Mouse (Mus musculus): Measurements from ENCODE around the gene Ddn.

DNA sequence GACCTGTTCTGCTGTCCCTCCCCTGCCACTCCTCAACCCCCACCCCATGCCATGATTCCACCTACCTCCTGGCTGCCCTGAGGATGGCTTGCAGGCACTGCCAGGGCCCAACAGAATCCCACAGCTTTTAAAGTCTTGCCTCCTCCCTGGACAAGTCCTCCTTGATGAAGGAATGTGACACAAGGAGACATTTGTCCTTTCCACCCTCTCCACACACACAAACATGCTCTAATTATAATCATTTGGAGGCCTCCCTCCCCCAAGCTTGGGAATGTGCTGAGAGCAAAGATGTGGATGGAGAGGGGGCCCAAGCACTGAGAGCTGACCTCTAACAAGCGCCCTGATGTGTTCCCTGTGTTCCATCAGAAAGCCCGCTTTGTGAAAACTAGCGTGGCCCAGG, at the start of gene Ddn:
- TF ChIP-seq POU5F1 (IDR thresholded peaks at IDR 0.05; ENCODE audit: borderline replicate concordance, low read length) = no peak
- TF ChIP-seq CTCF (conservative IDR thresholded peaks at IDR 0.05; ENCODE audit: low read length) = no peak
